Mouse (Mus musculus) spleen, adult 10 weeks (tissue): ENCODE results near the gene Blvra. TPM values are rescaled to one million over a fixed set of nuclear protein-coding genes. Genes with fewer than 3 reads are reported as not detected.

Source experiments
- polyA plus RNA-seq: library from polyadenylated mRNA; stranded (reverse); fragments of 350-450 nt; fragmentation: Illumina TruSeq; extraction: RNeasy Lipid Tissue Mini Kit (QIAGEN cat#74804); gene quantifications from one replicate; pipeline ENCODE4 v1.2.3, GENCODE M21; 2015; ENCODE audit warnings: low replicate concordance; ENCODE audit not compliant: insufficient read depth

Gene Blvra
- 63.3 TPM for polyA plus RNA-seq

DNA sequence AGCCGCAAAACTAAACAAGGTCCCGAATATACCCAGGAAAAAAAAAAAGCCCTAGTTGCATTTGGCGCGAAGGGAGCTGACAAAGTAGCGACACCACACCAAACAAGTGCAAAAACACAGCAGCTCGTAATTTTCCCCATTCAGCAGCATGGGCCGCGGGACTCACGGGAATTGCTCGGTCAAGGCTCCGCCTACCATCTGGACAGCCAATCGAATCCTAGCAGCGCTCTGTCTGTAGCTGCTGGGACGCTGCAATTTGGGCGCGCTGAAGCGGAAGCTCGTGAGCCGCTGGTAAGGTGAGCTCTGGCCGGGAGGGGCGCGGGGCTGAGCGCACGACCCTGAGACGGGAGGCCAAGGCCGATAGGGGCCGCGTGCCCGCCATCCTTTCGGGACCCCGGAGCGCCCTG, at the start of gene Blvra:
Gene Blvra (plus strand): TSS at position 231 of the 407 bp plus-strand sequence.

DNA sequence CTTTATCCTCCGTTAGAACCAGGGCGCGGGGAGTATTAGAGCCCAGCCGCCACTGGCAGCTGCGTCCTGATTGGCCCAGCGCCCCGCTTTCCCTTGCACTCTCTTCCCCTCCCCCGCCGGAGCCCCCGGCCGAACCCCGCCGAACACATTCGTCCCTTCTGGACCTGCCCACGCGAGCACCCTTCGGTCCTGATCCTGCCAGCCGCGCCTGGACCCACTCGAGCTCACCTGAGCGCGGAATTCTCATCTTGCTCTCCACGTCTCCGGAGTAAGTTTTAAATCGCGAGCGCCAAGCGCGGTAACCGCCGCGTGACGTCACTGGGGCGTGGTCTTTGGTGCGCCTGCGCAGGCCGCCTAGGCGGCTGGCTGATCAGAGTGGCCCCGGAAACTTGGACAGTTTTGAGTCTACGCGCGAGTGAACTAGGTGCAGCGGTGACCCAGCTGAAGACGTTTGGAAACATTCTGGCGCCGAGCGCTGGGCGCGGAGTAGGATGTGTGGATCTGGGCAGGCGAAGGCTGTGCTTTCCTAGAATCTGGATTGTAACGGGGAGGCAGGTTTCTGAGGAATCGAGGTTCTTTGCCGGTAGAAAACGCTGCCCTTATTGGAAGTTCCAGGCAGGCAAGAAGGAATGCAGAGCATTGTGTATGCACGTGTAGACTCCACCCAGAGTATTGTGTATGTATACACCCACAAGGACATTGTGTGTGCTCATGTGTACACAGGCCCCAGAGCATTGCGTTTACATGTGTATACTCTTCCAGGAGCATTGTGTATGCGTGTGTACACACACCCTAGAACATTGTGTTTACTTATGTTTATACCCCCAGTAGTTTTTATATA, 63.4 kb downstream of the Blvra start, which contains the start of gene Ncaph:
Gene Ncaph (minus strand): TSS at position 334 of the 841 bp plus-strand sequence.

DNA sequence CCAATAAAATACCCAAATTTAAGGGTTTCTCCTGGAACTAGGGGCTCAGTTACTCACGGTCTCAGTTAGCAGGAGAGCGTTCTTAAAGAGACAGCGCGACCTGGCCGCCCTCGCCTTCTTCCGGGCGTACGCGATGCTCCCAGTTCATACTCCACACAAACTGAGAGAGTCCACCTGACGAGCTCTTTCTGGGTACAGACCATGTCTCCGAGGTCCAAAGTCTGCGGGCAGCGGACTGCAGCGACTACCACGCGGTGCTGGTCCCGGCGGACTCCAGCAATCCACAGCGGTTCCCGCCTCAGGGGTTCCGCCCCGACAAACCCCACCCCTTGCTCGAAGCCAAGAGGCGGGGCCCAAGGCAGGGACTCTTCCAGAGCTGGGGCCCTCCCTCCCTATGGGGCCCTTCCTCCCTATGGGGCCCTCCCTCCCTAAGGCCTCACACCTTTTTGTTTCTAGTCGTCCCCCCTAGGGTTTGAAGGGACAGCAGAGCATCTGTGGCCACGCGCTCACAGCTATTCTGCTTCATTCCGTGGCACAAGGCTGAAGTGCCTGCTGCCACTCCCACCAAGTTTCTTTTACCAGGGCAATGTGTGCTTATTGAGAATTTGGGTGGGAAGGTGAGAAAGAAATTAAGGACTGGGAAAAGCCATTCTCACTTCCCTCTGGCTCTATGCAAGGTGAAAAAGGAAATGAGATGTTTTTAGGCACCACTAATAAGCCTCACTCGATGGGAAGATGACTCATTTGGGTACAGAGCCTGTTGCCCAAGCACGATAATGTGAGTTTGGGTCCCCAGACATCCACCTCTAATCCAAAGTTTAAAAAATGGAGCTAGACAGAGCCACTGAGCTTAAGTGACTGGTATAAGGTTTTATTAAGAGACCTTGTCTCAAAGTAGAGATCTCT, 72.9 kb downstream of the Blvra start, which contains the start of gene Itpripl1:
Gene Itpripl1 (minus strand): TSS at position 285 of the 906 bp plus-strand sequence.

Other genes starting within 250 kb of the Blvra start
- gene Trpm7, start 194.4 kb upstream of the Blvra start, polyA plus RNA-seq, result 79.9 TPM
- 96.5 TPM for gene Sppl2a, start 137.4 kb upstream of the Blvra start, polyA plus RNA-seq
- 25.6 TPM for gene Ap4e1, start 61.9 kb upstream of the Blvra start, polyA plus RNA-seq
- gene Ncaph, start 63.3 kb downstream of the Blvra start, polyA plus RNA-seq, result 13.5 TPM
- gene Itpripl1, start 72.8 kb downstream of the Blvra start, polyA plus RNA-seq, result 18.3 TPM
- gene 1810024B03Rik, start 137.6 kb downstream of the Blvra start, polyA plus RNA-seq, result 1.9 TPM
- 80.2 TPM for gene Snrnp200, start 137.7 kb downstream of the Blvra start, polyA plus RNA-seq
- 31.3 TPM for gene Ciao1, start 177.2 kb downstream of the Blvra start, polyA plus RNA-seq
- 71.3 TPM for gene Tmem127, start 177.2 kb downstream of the Blvra start, polyA plus RNA-seq
- 131 TPM for gene Stard7, start 199.6 kb downstream of the Blvra start, polyA plus RNA-seq